ENCODE assay signal across 20 mouse cellular contexts in genomic region chrX:70216011-70216410, GRCm38 (mm10).
A peak's percentile ranks its signal among the peaks of the same experiment; 100 is the strongest.
DNase-seq lines count a peak whose midpoint lies in the region; ATAC-seq lines count a peak whose summit lies in the region.
"Had no signal": no experiment of that assay in that cellular context is flagged by ENCODE, and none has a peak within 500 bp of the region (broad histone marks: within the 10 kb centered on the region; RNA-seq: fewer than 3 reads in every experiment).

No protein-coding gene starts in this region.

- no peak overlapping the region for H3K4me3 ChIP-seq in forebrain, embryonic 13.5 days
- H3K4me3 ChIP-seq in forebrain, embryonic 11.5 days (ENCODE audit: low read depth, low read length) = no peak overlapping the region
- H3K4me3 ChIP-seq in forebrain, embryonic 16.5 days (replicated peaks; ENCODE audit: low read length) = no peak overlapping the region
- no peak overlapping the region for H3K4me3 ChIP-seq in forebrain, embryonic 15.5 days
- H3K4me3 ChIP-seq: embryonic facial prominence, embryonic 10.5 days; embryonic facial prominence, embryonic 12.5 days had no signal

- DNase-seq in forebrain, embryonic 11.5 days (ENCODE audit: low spot score) = no peak
- DNase-seq: adrenal gland, adult 2 months; adrenal gland, postnatal 10 days; adrenal gland, postnatal 25 days; B cell, adult 2 months; cerebellum, adult 11-12 months; cerebellum, adult 2 months; cerebellum, adult 9-10 months; cerebellum, postnatal 10 days; cerebellum, postnatal 25 days; forebrain, postnatal 0 days had no signal

- ATAC-seq in forebrain, embryonic 13.5 days = peak; percentile 62; the same call in 1 of the 2 replicates
- ATAC-seq in forebrain, embryonic 11.5 days (replicated peaks; ENCODE audit: low FRiP score) = no peak
- peak; percentile 63; the same call in 1 of the 2 replicates for ATAC-seq in forebrain, embryonic 16.5 days
- ATAC-seq in forebrain, embryonic 15.5 days (replicated peaks) = no peak
- no peak for ATAC-seq in frontal cortex, adult (ENCODE audit: low TSS enrichment)
- ATAC-seq: CD4-positive, CD25-positive, alpha-beta regulatory T cell, adult 4 months; forebrain, postnatal 0 days had no signal

- H3K27me3 ChIP-seq in forebrain, embryonic 13.5 days = no peaks in the 10 kb centered on the region
- no peaks in the 10 kb centered on the region for H3K27me3 ChIP-seq in forebrain, embryonic 11.5 days (ENCODE audit: control insufficient read depth, insufficient read depth, low read length)
- H3K27me3 ChIP-seq in forebrain, embryonic 16.5 days (replicated peaks; ENCODE audit: control insufficient read depth, insufficient read depth, low read length) = no peaks in the 10 kb centered on the region
- no peaks in the 10 kb centered on the region for H3K27me3 ChIP-seq in forebrain, embryonic 15.5 days
- H3K27me3 ChIP-seq: CH12.LX; embryonic facial prominence, embryonic 12.5 days had no signal

- 15% methylated on average over 1 of the region's 1 CpGs for WGBS in forebrain, embryonic 13.5 days
- 63% methylated on average over 1 of the region's 1 CpGs for WGBS in forebrain, embryonic 11.5 days
- WGBS in forebrain, embryonic 16.5 days = 32% methylated on average over 1 of the region's 1 CpGs
- WGBS in forebrain, embryonic 15.5 days = 36% methylated on average over 1 of the region's 1 CpGs

- no peaks in the 10 kb centered on the region for H3K9me3 ChIP-seq in forebrain, embryonic 13.5 days (replicated peaks)
- no peaks in the 10 kb centered on the region for H3K9me3 ChIP-seq in forebrain, embryonic 11.5 days (ENCODE audit: control insufficient read depth, low read length)
- H3K9me3 ChIP-seq in forebrain, embryonic 16.5 days (ENCODE audit: control insufficient read depth, low read length) = no peaks in the 10 kb centered on the region
- no peaks in the 10 kb centered on the region for H3K9me3 ChIP-seq in forebrain, embryonic 15.5 days
- H3K9me3 ChIP-seq: embryonic facial prominence, embryonic 10.5 days; embryonic facial prominence, embryonic 12.5 days; G1E had no signal

- no peak overlapping the region for H3K4me2 ChIP-seq in forebrain, embryonic 13.5 days
- H3K4me2 ChIP-seq in forebrain, embryonic 11.5 days (ENCODE audit: low read depth, low read length, severe bottlenecking) = no peak overlapping the region
- no peak overlapping the region for H3K4me2 ChIP-seq in forebrain, embryonic 16.5 days (ENCODE audit: low read length)
- no peak overlapping the region for H3K4me2 ChIP-seq in forebrain, embryonic 15.5 days (replicated peaks)
- H3K4me2 ChIP-seq: embryonic facial prominence, embryonic 12.5 days had no signal

- H3K27ac ChIP-seq in forebrain, embryonic 13.5 days = no peak overlapping the region
- H3K27ac ChIP-seq in forebrain, embryonic 11.5 days (ENCODE audit: low read depth, low read length) = no peak overlapping the region
- no peak overlapping the region for H3K27ac ChIP-seq in forebrain, embryonic 16.5 days (ENCODE audit: low read length)
- no peak overlapping the region for H3K27ac ChIP-seq in forebrain, embryonic 15.5 days (replicated peaks)
- H3K27ac ChIP-seq: embryonic facial prominence, embryonic 10.5 days; embryonic facial prominence, embryonic 12.5 days had no signal

- no peak overlapping the region for H3K9ac ChIP-seq in forebrain, embryonic 13.5 days
- no peak overlapping the region for H3K9ac ChIP-seq in forebrain, embryonic 11.5 days (ENCODE audit: low read length)
- H3K9ac ChIP-seq in forebrain, embryonic 16.5 days (replicated peaks; ENCODE audit: low read depth, low read length) = no peak overlapping the region
- H3K9ac ChIP-seq in forebrain, embryonic 15.5 days (replicated peaks) = no peak overlapping the region
- H3K9ac ChIP-seq: embryonic facial prominence, embryonic 12.5 days; forebrain, postnatal 0 days had no signal

- H3K4me1 ChIP-seq in forebrain, embryonic 13.5 days = no peaks in the 10 kb centered on the region
- H3K4me1 ChIP-seq in forebrain, embryonic 11.5 days (replicated peaks; ENCODE audit: control insufficient read depth, insufficient read depth, low read length) = no peaks in the 10 kb centered on the region
- H3K4me1 ChIP-seq in forebrain, embryonic 16.5 days (replicated peaks; ENCODE audit: control insufficient read depth, insufficient read depth, low read length) = no peaks in the 10 kb centered on the region
- H3K4me1 ChIP-seq in forebrain, embryonic 15.5 days = no peaks in the 10 kb centered on the region
- H3K4me1 ChIP-seq: embryonic facial prominence, embryonic 10.5 days; embryonic facial prominence, embryonic 12.5 days had no signal

- no peaks in the 10 kb centered on the region for H3K36me3 ChIP-seq in forebrain, embryonic 13.5 days (ENCODE audit: poor library complexity, severe bottlenecking)
- H3K36me3 ChIP-seq in forebrain, embryonic 11.5 days (ENCODE audit: control insufficient read depth, insufficient read depth, low read length) = no peaks in the 10 kb centered on the region
- H3K36me3 ChIP-seq in forebrain, embryonic 16.5 days (ENCODE audit: control insufficient read depth, insufficient read depth) = no peaks in the 10 kb centered on the region
- H3K36me3 ChIP-seq in forebrain, embryonic 15.5 days = no peaks in the 10 kb centered on the region
- H3K36me3 ChIP-seq: embryonic facial prominence, embryonic 10.5 days; embryonic facial prominence, embryonic 12.5 days; G1E had no signal

Comparison
In these comparisons a context has a peak if more than half of its experiments do, and no peak if none do; other contexts are left out.
1. ATAC-seq: peak in forebrain, embryonic 13.5 days (single experiment) and forebrain, embryonic 16.5 days (single experiment); none in forebrain, embryonic 11.5 days (single experiment), forebrain, embryonic 15.5 days (single experiment) and frontal cortex, adult (single experiment).